Mouse (Mus musculus) lung, postnatal 25 days (tissue): ENCODE measurements at regions not wholly inside any gene's neighbourhood (a gene's known extent, or its start where the extent isn't known, plus 50 kb on each side); places are given as distances from the start of the nearest gene placed in this dataset.

Experiments used
- DNase-seq: peaks from one replicate; pipeline ENCODE4 v3.0.0; 2022; ENCODE audit warnings: low spot score

DNA sequence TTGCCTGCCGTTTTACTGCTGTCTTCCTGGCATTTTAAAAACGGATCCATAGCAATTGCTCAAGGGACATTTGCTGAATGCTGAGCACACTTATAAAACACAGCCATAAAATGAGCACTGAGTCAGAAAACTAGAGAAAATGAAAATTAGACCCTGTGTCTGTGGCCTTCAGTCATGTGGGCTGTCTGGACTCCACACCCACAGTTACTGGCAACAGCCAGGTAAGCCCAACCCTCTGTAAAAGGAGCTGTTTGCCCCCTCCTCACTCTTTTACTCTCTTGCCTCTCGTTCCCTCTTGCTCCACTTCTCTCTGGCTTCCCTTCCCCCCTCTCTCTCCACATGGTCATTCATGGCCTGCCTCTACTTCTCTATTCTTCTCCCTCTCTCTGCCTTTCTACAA, 2169.9 kb downstream of the 9330182O14Rik start:
- no peak for DNase-seq

DNA sequence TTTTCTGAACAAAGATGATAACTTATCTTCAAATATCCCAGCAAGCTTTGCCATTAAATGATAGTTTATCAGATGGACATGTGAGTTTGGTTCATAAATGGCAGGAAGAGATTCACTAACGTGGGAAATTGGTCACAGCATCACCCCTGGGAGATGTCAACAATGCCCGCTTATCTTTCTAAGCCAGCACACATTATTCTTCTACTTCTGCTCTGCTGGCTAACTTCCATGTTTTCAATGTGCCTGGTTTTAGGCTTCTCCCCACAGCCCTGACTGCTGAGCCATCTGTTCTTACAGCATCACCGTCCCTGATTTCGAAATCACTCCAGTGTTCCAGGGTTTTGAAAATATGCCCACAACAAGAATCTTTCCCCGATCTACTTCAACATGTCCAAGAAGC, 2175.4 kb downstream of the 9330182O14Rik start:
- peak; percentile 27 for DNase-seq

DNA sequence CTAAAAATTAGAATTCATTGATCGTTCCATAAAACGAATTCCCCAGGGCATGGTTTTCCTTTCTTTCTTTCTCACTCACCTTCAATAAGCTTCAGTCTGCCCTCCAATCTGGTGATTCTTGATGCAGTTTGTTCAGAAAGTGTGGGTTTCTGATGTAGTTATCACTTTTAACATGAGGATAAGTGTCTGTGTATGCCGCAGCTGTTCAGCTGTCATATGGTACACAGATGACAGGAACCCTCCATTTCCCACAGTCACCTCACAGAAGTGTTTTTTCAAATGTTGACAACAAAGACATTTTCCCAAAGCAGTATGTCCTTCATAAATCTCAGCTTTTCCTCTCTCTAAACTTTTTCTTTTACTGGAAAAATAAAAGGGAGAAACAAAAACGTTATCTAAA, 2177.0 kb downstream of the 9330182O14Rik start:
- DNase-seq, result no peak

DNA sequence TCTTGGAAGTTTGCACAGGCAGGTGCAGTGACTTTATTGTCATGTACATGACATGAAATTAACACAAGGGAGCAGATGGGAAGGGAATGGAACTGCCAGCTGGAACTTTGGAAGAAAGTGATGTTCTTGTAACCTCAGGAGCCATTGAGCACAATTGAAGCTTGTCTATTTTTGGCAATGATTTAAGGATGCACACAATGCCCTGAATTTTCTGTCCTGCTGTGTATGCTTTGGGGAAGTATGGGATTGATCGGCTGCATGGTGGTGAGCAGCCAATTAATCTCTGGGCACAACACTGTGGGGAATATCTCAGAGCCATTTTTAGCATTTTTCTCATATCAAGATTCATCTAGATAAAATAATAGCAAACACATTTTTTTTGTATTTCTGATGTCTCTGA, 2186.2 kb downstream of the 9330182O14Rik start:
- DNase-seq, result no peak

DNA sequence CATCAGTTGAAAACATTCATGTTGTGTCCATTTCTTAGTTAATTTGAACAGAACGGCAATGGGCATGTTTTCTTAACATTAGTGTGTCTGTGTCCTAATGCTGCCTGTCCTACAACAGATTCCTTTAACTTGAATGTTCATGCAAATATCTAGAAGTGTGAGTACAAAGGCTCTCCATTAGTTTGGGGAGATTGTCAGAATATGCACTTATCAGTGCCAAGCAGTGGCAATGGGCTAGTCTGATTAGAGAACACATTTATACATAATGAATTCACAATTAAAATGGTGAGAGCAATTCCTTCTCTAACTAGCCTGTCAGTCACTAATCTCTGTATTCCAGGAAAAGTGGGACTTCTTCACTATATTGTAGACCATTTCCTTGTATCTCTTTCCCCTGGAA, 2188.8 kb downstream of the 9330182O14Rik start:
- no peak for DNase-seq

DNA sequence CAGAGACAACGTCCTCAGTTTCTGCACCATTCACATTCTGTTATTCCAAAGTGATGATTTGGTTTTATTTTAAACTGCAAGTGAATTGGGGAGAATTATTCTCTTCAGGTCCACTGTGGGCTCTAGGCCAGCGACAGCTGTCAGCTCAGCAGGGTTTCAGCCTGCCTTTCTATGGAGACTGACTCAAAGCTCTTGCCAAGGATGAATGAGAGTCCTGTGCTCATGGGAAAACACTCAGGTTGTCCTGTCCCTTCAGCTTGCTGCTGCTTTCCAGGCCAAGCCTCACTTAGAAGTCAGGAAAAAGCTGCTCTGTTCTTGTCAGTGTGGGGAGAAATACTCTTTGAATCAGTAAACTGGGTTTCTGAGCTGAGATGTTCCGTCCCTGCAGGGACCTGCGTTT, 2191.1 kb downstream of the 9330182O14Rik start:
- DNase-seq, result no peak

DNA sequence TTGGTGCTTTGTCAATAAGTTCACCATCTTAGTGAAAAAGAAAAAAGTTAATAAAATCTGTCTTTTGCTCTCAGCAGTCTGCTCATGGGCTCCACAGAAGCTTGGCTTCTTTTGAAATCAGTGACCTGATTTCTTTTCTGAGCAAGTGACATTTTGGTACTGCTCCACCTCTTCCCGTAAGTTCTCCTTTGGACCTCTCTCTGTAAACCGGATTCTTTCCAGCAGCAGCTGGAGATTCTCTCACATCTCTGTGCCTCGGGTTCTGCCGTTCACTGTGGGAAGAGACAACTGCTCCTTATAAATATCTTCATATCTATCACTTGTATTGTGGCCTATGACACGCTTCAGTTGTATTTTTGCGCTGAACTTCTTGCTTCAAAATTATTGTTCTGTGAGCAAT, 2194.4 kb downstream of the 9330182O14Rik start:
- peak; percentile 10 for DNase-seq

DNA sequence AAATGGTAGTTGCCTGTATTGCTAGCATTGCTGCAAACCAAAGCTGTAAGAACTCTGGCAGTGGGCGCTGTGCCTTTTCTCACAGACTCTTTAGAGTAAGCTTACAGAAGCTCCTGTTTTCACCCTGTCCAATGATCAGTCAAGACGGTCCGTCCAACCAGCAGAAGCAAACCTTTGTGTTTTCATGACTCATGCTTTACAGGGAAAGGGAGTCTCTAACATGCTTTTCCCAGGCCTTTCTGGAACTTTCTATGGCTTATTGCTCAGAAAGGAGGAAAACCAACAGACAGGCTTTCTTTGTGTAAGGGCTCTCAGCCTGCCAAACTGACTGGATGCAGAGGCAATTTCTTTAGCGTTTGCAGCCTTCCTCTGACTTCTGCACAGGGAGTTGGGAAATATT, 2195.6 kb downstream of the 9330182O14Rik start:
- DNase-seq, result no peak

DNA sequence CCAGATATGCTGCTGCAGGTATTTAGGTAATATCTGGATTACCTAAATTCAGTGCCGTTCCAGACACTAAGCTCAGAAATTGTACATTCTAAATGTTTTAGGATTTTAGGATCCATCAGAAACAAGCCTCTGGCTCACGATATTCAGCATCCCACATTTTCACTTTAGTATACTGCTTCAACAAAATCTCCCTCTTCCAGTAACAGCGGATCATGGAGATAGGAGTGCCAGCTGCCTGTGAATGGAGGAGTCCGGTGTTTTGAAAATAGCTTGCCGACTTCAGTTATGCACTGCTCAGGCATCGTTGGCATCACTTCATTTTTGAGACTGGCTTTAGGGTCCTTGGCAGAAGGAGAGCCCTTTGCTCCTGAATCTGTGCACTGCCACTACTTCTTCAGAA, 2199.5 kb downstream of the 9330182O14Rik start:
- no peak for DNase-seq

DNA sequence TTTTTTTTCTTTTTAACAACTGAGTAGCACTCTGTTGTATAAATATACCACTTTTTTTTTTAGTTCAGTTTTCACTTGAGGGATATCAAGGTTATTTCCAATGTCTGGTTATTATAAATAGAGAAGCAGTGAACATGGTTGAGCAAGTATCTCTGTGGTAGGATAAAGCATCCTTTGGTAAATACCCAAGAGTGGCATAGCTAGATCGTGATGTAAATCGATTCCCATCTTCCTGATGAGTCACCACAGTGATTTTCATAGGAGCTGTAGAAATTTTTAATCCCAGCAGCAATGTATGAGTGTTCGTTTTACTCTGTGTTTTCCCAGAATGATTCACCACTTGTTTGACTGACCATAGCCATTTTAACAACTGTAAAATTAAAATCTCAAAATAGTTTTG, 2212.0 kb downstream of the 9330182O14Rik start:
- no peak for DNase-seq

DNA sequence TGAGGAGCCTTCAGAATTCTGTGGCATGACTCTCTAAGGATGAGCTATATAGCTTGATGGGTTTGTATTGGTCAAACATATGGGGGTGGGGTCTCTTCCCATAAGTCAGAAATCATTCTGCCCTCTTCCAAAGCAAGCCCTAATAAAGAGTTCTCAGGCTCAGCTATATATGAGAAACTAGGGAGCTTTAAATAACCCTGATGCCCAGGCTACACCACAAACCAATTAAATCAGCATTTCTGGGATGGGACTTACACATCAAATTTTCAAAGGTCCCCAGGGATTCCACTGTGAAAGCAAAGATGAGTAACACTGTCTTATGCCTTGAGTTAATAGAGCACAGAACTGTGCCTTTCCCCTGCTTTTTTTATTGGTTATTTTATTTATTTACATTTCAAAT, 2227.7 kb downstream of the 9330182O14Rik start:
- DNase-seq, result no peak

DNA sequence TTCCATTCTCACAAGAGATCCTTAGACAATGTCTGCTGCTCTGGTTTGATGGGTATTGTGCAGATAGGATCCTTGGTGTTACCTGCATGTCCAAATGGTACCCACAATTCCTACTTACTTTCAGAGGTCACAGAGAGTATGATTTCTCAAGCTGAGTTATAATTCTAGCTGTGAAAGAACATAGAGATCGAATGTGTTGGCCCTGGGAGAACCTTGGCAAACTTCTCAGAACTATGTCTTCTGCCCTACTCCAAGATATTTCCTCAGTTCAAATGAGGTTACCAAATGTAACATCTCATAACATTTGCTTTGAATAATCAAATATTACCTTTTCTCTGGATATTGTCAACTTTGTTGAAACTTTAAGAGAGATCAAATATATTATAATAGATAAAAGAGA, 2230.8 kb downstream of the 9330182O14Rik start:
- no peak for DNase-seq

DNA sequence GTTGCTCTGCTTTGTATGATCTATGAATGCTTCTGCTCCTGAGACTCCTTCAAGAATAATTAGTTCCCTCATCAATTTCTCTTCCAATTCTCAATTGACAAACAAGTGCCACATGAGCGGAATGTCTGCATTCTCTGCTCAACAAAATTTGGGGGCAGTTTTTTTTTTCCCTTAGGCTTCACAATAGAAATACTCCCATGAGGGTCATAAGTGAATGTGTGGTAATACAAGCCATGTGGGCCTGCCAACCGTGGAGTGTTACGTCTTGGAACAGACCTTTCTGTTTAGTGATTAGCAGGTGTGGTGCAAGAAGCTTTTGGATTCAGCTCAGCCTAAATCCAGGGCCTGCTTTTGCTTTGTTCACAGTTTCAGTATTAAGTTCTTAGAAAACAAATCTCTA, 2232.6 kb downstream of the 9330182O14Rik start:
- no peak for DNase-seq

DNA sequence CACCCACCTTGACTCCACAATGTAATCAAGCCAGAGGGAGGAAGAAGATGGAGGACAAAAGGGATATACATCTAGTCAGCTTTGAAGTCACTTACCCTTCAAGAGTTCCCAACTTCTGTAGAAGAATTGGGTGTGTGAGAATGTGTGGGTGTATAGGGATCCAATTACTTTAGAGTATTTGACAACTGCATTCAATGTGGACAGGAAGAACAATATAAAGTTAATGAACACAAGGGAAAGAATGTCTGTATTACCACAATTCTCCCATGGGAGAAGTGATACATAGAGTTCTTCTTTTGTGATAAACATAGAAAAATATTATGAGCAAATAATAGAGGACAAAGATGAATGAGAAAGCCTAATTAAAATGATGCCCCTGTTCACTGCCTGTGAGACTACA, 2235.4 kb downstream of the 9330182O14Rik start:
- DNase-seq, result no peak

DNA sequence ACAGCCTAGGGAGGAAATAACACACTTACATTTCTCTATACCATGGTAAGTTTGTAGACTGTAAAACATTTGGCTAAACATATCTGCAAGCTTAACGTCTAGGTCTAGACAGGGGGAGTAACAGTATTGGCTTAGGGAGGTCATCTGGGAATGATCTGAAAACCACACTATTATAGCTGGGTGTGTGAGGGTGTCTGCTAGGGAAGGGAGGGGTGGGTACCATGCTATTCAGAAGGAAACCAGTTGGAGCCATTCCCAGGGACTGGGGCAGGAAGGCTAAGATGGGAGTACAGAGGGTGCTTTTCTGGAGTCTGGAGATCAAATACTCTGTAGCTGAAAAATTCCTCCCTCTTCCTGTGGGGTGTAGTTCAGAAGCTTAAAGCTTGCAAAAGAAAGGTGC, 2235.9 kb downstream of the 9330182O14Rik start:
- DNase-seq, result no peak

DNA sequence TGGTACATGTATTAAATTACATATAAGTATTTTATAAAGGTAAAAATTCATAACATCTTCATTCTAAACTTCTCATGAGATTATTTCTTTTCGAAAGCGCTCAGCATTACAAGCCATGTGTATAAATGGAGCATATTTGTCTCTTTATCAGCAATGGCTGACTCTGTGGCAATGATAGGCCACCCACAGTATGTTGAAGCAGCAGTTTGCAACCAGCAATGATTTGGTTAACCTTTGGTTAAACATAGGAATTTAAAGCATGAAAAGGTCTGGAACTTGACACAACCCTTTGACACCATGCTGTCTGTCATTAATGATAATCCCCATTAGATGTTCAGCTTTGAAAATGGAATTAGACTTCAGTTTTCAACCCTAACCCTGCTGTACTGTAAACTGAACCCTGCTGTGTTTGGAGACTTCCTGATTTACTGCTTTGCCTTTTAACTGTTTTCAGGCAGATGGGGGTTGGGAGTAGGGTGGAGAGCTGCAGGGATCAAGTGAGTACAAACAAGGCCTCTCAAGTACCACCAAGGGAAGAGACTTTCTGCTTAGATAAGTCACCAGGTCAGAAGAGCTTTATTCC, 2238.6 kb downstream of the 9330182O14Rik start:
- DNase-seq, result no peak
